In the genomic region with DNA sequence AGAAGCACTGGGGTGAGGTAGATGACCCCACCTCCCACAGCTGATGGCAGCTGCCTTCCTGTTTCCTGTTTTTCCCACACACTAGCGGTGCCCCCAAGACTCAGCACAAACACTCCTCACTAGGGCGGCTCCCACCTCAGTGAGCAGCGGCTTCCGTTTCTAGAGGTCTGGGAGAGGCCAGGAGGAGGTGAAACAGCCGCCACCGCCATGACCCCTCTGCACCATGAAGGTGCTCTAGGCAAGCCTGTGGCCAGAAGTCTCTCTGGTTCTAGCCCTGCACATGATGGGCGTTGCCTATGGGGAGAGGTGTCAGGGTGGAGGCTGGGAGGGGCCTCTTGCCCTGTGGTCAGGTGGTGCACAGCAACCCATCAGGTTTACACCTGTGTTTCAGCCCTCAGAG, we compare ENCODE assay signal across 9 mouse cellular contexts. TPM values are rescaled to one million over a fixed set of nuclear protein-coding genes. Genes with fewer than 3 reads are reported as not detected.
DNase-seq lines count a peak whose midpoint lies in the region.
"Had no signal": no experiment of that assay in that cellular context is flagged by ENCODE, and none has a peak within 500 bp of the region (broad histone marks: within the 10 kb centered on the region; RNA-seq: fewer than 3 reads in every experiment).

No protein-coding gene starts in this region.

- H3K27me3 ChIP-seq in megakaryocyte, embryonic 14.5 days (replicated peaks), result no peaks in the 10 kb centered on the region
- H3K27me3 ChIP-seq in embryonic facial prominence, embryonic 10.5 days (replicated peaks; ENCODE audit: low read depth, poor library complexity, severe bottlenecking), result no peaks in the 10 kb centered on the region

- no peaks in the 10 kb centered on the region for H3K9me3 ChIP-seq in megakaryocyte, embryonic 14.5 days
- H3K9me3 ChIP-seq in embryonic facial prominence, embryonic 10.5 days, result 0 out of 2 replicates have a peak, but pooled peaks cover 5% of the 10 kb centered on the region

- no peak overlapping the region for H3K27ac ChIP-seq in embryonic facial prominence, embryonic 10.5 days (replicated peaks)

- H3K4me3 ChIP-seq in megakaryocyte, embryonic 14.5 days (replicated peaks), result peak overlapping the region; percentile 83
- H3K4me3 ChIP-seq in embryonic facial prominence, embryonic 10.5 days, result no peak overlapping the region

- H3K36me3 ChIP-seq in megakaryocyte, embryonic 14.5 days (replicated peaks; ENCODE audit: low read length), result peaks cover 99% of the 10 kb centered on the region
- peaks cover 42% of the 10 kb centered on the region for H3K36me3 ChIP-seq in embryonic facial prominence, embryonic 10.5 days (replicated peaks)

- H3K4me1 ChIP-seq in megakaryocyte, embryonic 14.5 days, result peaks cover 100% of the 10 kb centered on the region
- peaks cover 4% of the 10 kb centered on the region; the same call in 1 of the 2 replicates for H3K4me1 ChIP-seq in embryonic facial prominence, embryonic 10.5 days

- WGBS in embryonic facial prominence, embryonic 10.5 days, result 72% methylated on average over 7 of the region's 7 CpGs

- DNase-seq in B cell, adult 2 months, result peak; percentile 83 to 84
- peak; percentile 52 for DNase-seq in adrenal gland, postnatal 14 days
- peak; percentile 60 for DNase-seq in kidney, postnatal 10 days
- no peak for DNase-seq in adipocyte (ENCODE audit: low spot score)
- no peak for DNase-seq in frontal cortex, postnatal 25 days (ENCODE audit: low spot score in 2 of 2)
- DNase-seq in embryonic facial prominence, embryonic 10.5 days (ENCODE audit: low spot score), result no peak
- DNase-seq in urinary bladder, postnatal 14 days (ENCODE audit: low spot score), result no peak

RNA-seq across cellular contexts. Expression of gene 1700029H14Rik, which starts 37.9 kb away (rescaled TPM):
- not detected in 2 replicates for total RNA-seq in adrenal gland, postnatal 14 days (2021)
- polyA plus RNA-seq in megakaryocyte, embryonic 14.5 days (2012; ENCODE audit: insufficient read depth, low replicate concordance), result 20.4 and 26.5 TPM in 2 replicates
- not detected in 2 replicates for polyA plus RNA-seq in embryonic facial prominence, embryonic 10.5 days (2016; fragmentation: Nextera tagmentation; extraction: Ambion mirVana)
- polyA plus RNA-seq: limb, embryonic 14.5 days had no signal

Comparison
In these comparisons a context has a peak if more than half of its experiments do, and no peak if none do; other contexts are left out.
1. DNase-seq: peak in B cell, adult 2 months (2 of 2), adrenal gland, postnatal 14 days (single experiment) and kidney, postnatal 10 days (single experiment); none in adipocyte (single experiment), frontal cortex, postnatal 25 days (0 of 2), embryonic facial prominence, embryonic 10.5 days (single experiment) and urinary bladder, postnatal 14 days (single experiment).
2. RNA of gene 1700029H14Rik, which starts 37.9 kb away (polyA plus RNA-seq): 20.4 to 26.5 TPM in megakaryocyte, embryonic 14.5 days; not detected in embryonic facial prominence, embryonic 10.5 days; every median in the first group is over 10 times any median in the second.